Mouse (Mus musculus): ENCODE measurements around the gene Zfp365.

Zfp365 gene

DNA sequence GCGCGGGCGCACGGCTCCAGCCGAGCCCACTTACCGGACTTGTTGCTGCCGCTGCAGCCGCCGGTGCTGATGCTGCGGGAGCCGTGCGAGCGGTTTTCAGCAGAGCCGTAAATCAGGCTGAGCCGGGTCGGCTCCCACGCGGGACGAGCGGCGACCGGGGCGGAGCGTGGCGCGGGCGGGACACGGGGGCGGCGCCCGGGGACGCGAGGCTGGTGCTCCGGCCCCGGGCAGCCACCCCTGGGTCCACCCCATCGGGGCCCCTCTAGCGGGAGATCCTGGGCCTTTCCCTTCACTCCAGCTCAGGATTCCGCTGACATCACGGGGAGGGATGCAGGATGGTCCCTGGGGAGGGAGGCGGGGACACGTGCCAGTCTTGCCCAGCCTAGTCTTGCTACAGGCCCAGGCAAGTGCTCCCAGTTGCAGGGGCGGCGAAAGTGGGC, at the start of gene Zfp365:
Zfp365 (minus strand) TSS at position 326 of the 440 bp plus-strand sequence.
- no peak for DNase-seq (ENCODE audit: low read depth)

DNA sequence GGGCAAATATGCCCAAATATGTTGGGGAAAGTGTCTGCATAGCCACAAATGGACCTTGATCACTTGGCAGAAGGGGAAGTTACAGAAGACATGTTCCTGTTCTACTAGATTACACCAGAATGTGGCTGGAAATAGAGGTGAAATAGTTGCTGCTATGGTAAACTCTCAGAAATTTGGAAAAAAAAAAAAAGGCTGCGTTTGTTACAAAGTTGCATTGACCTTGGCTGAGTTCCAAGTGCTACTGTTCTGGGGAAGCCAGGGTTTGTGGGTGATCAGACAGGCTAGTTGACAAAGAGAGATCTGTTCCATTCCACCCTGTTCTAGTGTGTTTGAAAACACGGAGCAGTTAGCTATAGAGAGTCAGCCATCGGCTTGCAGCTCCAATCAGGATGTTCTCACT, 47.5 kb upstream of the Zfp365 start:
- no peak for DNase-seq (ENCODE audit: low read depth)

DNA sequence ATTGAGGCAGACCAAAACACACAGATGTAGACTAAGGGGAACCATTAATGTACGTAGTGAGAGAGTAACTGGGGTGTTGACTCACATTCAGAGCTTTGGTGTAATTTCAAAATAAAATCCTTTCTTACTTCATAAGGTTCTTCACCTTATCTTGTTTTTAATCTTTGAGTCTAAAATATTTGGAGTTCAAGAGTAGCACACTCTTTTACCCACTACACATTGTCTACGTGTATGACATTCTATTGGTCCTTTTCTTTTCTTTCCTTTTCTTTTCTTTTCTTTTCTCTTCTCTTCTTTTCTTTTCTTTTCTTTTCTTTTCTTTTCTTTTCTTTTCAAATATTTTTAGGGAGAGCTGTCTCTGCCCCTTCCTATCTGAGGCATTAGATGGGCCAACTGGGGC, 43.5 kb upstream of the Zfp365 start:
- no peak for DNase-seq (ENCODE audit: low read depth)

DNA sequence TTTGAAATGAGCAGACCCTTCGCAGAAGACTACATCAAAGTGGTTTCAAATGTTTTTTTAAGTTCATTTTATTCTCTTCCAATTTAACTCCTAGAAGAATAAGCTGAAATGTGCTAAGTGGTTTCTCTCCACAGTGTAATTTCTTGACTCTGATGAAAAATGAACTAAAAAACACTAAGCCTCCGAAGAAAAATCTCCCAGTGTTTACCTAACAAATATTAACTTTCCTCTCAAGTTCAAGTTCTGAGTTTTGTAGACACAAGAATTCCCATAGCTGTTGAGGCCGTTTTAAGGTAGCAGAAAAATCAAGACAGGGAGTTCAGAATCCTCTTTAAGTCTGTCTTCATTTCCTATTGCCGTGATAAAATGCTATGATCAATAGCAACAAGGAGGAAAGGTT, 39.2 kb upstream of the Zfp365 start:
- no peak for DNase-seq (ENCODE audit: low read depth)

DNA sequence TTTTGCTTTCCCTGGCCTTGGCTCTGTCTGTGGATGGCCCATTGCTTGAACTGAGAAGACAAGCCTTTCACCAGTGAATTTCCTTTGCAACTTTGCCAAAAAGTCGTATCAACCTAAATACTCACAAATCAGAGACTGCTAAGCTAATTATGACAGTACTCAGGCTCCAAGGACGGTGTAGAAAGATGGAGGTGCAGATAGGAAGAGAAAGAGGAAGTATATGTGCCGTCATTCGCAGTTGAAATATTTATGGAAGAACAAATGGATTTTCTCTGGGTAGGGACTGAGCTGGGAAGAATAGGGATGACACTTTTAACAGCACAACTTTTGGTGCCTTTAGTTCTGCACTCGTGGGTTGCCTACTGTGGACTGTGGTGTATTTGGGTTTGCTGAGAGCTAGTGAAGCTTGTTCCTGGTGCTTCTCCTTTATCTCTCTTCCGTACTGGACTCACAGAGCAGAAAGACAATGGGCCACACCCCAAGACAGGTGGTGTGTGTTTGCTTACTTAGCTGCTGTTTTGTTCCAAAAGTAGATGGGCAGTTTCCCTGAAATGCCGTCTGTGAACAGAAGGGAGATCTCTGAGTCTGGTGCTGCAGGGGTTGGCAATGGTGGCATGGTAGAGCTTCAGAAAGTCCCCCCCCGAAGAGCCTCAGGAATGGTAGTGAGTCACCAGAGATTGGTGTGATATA, 37.7 kb upstream of the Zfp365 start:
- DNase-seq (ENCODE audit: low read depth) = no peak

DNA sequence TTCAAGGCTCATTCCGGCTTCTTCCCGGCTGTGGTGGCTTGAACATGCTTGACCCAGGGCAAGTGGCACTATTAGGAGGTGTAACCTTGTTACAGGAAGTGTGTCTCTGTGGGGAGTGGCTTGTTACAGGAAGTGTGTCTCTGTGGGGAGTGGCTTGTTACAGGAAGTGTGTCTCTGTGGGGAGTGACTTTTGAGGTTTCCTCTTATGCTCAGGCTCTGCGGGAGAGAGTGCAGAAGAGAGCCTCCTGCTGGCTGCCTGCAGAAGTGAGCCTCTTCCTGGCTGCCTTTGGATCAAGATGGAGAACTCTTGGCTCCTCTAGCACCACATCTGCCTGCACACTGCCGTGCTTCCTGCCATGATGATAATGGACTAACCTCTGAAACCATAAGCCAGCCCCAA, 31.1 kb upstream of the Zfp365 start:
- no peak for DNase-seq (ENCODE audit: low read depth)

DNA sequence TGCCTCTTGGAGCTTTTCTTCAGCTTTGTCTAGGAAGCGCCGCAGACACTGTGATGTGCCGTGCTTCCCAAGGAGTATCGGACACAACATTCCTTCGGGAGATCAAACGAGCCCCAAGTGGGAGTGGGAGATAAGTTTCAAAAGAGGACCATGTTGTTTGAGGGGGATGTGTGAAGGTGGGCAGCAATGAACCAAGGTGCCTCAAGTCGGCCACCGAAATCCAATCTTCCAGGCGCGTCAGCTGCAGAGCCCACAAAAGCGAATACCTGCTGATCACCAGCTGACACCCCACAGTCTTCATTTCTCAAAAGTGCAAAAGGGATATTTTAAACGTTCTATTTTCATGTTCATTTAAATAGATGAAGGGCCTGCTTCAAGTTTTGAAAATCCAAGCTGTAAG, 27.1 kb upstream of the Zfp365 start:
- no peak for DNase-seq (ENCODE audit: low read depth)

DNA sequence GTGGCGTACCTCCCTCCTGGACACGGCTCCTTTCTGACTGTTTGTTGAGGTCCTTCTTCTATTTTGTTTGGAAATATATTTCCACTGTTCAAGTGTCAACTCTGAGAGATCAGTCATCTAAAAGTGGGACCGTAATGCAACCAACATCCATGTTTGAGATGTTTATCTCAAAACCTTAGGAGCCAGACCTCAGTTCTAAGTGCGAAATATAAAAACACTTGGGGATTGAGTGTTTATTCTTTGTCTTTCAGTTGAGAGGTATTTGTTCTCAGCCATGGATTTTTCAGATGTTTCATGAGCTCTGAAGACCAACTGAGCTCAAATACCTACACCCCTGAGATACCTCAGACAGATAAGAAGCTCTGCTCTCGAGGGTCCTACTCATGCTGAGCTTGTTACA, 25.3 kb upstream of the Zfp365 start:
- no peak for DNase-seq (ENCODE audit: low read depth)

DNA sequence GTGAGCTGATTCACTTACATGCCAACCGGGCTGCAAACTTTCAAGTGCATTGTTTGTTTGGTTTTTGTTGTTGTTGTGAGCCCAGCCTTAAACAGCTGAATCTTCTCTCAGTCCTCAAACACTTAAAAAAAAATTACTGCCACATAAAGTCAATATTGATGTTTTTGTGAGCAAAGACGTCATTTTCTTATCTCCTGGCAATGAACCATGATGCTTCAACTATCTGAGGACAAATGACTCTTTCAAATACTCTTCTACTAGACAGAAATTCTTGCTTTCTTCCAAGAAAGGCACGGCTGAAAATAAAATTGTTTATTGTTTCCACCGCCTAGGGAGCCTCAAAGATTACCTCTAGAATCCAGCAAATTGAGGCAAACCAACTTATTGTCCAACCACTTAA, 24.5 kb upstream of the Zfp365 start:
- DNase-seq (ENCODE audit: low read depth) = no peak

DNA sequence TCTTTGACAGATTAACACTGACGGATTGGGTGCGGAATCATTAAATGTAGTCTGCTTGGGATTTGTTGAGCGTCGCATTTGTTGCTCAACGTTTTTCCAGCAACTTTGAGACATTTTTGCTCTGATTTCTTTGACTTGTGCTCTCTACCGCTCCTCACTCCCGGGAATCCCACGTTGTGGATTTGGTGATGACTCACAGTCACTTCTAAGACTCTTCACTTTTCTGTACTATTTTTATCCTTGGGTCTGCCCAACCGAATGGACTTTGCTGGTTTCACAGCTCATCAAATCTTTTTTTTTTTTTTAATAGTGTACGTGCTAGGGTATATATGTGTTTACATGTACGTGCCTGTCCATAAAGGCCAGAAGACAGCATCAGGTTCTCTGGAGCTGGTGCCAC, 20.3 kb upstream of the Zfp365 start:
- DNase-seq (ENCODE audit: low read depth) = no peak

DNA sequence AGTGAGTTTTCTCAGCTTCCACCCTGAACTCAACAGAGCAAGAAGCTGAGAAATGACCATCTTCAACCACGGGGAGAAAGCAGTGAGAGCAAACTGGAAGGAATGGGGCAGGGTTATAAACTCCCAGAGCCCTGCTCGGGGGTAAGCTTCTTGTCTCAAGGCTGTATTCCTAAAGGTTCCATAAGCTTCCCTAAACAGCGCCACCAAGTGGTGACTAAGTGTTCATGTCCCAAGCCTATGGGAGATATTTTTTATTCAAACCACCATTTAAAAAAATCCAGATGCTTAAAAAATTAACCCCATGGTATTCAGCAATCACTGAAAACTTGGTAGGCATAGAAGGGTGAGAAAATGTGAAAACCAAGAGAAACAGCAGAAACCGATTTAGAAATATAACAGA, 18.9 kb upstream of the Zfp365 start:
- no peak for DNase-seq (ENCODE audit: low read depth)

DNA sequence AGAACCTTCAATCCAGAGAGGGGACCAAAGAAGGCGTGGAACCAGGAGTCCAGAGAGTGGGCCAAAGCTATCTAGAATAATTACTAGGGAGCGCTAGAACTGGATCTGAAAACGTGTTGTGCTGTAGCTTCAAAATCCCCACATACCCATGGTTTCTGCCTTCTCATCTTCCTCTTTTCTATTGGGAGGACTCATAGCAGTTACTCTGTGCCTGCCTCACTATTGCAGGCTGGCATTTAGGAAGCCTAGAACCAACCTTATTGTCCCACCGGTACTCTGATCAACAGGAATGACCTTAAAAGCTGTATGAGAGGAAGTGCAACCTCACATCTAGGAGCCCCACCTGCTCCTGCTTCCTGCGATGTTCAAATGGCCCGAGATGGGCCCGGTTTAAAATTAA, 16.1 kb upstream of the Zfp365 start:
- DNase-seq (ENCODE audit: low read depth) = no peak

DNA sequence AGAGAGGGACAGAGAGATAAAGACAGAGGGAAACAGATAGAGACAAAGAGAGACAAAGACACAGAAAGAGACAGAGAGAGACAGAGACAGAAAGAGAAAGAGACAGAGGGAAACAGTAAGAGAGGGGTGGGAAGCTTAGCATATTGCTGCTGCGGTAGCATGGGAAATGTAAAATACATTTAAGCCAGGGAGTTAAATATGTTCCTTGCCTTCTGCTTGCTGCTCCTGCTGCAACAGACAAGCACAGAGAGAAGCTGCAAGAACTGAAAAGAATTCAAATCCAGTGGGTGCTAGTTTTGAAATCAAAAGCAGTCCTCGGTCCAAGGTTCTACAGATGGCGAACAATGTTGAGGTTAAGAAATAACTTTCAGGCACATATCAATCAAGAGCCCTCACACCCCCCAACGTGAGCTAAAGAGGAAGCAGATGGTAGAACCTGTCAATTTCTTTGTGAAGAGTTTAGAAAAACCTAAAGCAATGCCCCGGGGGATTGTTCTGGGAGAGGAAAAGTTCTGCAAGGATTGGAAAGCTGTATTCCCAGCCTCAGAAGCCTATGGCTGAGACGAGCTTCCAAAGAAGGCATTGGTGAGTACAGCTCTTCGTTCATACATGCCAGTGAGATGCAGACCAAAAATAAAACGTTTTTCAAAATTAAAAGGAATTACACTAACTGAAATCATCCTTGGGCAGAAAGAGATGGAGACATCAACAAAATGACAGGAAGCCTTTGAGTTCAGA, 15.4 kb upstream of the Zfp365 start:
- DNase-seq (ENCODE audit: low read depth) = no peak

DNA sequence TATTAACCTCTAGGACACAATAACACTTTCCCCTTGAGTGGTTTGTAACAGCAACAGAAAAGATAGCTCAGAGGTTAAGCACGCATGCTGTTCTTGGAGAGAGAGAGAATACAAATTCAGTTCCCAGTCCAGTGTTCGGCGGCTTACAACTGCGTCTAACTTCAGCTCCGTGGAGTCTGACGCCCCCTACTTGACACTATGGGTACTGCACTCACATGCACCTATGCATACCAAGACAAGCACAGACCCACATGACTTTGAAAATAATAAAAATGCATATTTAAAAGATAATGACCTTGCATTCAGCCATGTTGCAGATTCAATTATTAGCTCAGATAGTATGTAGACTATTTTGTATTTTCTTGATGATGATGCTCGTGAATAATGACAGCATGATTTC, 11.6 kb upstream of the Zfp365 start:
- no peak for DNase-seq (ENCODE audit: low read depth)

DNA sequence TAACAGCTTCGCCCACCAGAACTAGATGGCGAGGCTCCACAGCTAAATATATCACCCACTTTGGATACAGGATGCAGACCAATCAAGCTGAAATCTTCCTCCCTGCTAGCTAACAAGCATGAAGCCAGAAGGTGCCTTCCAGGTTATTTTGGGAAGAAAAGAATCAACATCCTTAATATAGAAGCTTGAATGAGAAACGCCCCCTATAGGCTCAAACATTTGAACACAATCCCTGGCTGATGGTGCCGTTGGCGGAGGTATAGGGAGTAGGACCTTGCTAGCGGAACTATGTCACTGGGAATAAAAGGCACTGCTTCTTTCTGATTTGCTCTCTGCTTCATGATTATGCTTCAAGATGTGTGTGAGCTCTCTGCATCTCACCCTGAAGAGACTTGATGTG, 9.3 kb upstream of the Zfp365 start:
- no peak for DNase-seq (ENCODE audit: low read depth)

DNA sequence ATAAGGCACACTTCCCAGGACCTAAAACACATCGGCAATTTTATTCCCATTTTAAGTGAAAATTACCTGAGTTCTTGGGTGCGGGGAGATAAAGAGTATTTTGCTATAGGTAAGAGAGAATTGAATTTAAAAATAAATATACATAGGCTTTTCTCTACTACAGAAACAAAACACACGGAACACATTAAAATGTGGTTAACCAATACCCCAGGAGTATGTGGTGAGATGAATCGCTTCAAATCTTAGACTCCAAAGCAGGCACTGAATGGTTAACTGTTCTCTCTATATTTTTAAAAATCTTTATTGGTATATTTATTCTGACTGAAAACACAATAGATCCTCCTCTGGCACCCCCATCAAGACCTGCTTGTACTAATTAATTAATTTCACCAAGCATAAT, 7.2 kb upstream of the Zfp365 start:
- DNase-seq (ENCODE audit: low read depth) = no peak

DNA sequence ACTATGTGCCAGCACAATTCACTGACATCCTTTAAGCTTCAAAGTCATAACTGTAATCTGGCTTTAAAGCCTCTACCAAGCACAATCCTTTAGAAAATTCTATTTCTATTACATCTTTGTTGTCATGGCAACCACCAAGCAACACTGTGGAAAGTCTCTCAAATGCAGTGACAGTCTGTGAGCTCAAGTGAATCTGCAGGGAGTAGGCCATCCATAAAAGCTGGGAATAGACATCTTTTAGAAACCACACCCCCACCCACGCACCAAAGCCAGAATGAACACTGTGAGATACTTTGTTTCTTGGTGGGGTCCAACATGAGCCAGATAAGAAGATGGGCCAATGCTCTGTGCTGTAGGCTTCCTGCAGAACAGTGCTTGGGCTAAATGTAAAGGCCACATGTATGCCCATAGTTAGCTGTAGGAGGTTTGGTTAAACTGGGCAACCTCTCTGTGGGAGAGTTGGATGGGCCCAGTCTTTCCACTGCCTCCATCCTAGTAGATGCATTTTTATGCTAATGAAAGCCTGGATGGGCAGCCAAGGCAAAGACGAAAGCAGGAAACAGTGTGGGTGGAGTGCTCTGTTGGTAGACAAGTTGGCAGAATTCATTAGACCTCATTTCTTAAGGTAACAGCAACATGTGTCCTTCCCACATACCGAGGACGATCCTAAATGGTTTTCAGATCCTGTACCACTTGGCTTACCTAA, 5.9 kb upstream of the Zfp365 start:
- DNase-seq (ENCODE audit: low read depth) = no peak

DNA sequence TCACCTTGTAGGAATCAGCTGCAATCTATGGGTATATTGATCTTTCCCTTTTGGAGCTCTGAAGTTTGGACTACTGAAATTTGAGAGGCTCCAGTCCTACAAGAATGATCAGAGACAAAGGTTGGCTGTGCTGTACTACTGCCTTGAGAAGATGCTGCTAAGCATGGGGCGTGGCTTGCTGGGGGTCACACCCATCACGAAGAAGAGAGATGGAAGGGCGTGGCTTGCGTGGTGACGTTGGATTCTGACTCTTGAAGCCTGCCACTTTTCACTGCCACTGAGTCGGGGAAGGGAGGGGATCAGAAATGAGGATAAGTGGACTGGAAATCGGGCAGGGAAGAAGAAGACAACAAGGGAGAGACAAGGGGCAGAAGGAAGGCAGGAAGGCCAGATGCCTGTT, 4.9 kb upstream of the Zfp365 start:
- DNase-seq (ENCODE audit: low read depth) = no peak

DNA sequence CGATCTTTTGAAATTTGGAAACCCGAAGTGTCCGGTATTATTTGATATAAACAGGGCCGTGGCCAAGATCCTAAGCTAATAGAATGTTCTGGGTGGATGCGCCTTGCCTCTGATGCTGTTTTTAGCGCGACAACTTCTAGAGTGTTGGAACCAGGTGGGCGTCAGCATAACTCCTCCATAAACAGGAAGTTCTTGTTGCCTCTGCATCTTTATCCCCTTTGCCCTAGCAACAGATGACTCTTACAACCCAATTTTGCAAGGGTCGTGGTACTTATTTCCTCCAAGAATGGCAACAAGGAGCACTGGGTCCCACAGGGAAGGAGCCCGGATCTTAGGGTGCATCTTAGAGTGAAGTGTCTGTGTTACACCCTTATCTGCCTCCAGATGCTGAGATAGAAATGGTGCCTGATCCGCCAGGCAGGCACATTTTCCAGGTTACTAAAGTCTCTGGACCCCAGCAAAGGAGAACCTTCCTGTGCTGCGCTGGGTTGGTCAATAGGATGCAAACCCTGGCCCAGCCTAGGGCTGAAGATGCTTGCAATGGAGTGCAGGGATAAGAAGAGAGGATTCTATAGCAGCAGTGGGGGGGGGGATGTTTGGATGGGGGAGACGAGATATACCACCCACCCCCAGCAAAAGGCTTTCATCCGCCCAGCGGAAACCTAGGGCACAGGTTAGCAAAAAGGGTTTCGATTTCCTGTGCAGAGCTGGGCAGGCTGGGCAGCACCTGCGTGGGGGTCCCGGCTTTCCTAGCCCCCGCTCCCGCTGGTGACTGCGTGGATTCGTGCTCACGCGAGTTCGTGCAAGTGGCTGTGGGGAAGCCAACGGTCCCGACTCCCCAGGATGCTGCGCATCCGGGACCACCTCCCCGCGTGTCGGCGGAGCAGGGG, 770 bp downstream of the Zfp365 start:
- no peak for DNase-seq (ENCODE audit: low read depth)

DNA sequence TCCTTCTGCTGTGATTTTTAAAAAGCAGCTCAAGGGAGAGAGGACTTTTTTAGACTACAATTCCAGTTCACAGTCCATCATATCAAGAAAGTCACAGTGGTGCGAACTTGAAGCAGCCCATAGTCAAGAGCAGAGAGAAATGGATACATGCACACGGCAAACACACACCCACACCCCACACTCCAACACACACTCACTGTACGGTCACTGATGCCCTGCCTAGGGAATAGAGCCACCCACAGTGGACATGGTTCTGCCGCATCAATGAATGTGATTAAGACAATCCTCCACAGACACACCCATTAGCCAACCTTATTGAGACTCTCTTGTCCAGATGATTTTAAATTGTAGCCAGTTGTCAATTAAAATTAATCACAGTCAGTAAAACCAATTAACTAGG, 4.5 kb downstream of the Zfp365 start:
- no peak for DNase-seq (ENCODE audit: low read depth)

DNA sequence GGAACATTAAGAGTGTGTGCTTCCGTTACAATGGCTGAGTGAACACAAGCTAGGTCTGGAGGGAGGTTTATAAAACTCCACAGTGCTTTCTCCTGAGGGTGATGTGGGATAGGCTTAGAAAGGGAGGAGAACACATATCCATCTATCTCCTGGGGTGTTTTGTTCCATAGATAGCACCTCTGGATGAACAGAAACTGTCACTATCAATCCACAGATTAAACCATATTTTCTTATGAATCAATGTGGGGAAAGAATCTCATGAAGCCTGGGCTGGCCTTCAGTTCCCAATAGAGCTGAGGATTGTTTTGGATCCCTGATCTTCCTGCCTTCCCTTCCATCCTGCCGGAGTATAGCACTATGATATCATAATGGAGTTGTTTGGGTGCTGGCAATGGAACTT, 5.5 kb downstream of the Zfp365 start:
- no peak for DNase-seq (ENCODE audit: low read depth)

DNA sequence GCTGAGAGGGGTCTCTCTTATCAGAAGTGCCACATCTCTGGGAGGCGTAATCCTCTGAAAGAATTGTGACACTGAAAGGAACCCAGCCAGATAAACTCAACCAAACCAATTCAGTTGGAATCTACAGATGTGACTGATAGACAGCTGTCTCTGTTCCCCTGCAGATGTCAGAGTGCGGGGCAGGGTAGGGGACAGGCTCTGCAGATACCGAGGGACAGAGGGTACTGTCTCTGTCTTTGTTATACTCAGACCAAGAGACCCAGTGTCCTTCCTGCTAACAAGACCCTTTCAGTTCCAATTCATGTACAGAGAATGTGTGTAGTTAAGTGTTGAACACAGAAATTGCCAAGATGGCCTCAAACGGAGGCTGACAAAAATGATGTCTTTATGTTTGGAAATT, 6.4 kb downstream of the Zfp365 start:
- DNase-seq (ENCODE audit: low read depth) = no peak
